Mouse (Mus musculus) A20 (cell line): ENCODE data around the gene Egfr.

ENCODE experiments used
- DNase-seq: peaks from one replicate; pipeline ENCODE4 v3.0.0-alpha.2; 2011; ENCODE audit warnings: low read depth, low spot score

Egfr gene

GRCm38 (mm10) chr11:16897681-16898080 lies 145.7 kb downstream of the Egfr start:
- no peak for DNase-seq

- DNase-seq: no peak
Measured at GRCm38 (mm10) chr11:16900182-16900581, 148.2 kb downstream of the Egfr start.

- no peak for DNase-seq
Measured at GRCm38 (mm10) chr11:16900653-16901416, 148.8 kb downstream of the Egfr start.

DNA sequence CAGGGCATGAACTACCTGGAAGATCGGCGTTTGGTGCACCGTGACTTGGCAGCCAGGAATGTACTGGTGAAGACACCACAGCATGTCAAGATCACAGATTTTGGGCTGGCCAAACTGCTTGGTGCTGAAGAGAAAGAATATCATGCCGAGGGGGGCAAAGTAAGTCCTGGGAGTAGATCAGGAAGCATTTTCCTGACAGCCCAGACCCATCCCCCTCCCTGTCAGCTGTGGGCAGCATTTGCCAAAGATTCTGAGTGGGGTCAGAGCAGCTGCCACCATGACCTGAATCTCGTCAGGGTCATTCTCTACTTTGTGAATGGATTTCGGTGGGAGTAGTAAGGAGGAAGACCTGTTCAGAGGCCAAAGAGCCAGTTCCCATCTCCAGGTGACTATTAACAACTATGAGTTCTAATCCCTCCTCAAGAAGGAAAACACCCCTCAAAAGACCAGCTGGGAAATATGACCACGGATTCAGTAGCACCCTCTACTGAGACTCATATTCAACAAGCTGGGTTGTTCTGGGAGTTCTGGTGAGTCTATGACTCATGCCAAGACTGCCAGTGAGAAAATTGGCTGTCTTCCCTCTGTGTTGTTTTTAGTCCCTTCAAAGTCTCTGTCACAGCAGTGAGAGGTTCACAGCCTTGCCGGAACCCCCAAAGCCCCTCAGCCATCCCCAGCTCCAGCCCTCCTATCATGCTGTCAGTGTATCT lies 152.5 kb downstream of the Egfr start:
- no peak for DNase-seq

DNA sequence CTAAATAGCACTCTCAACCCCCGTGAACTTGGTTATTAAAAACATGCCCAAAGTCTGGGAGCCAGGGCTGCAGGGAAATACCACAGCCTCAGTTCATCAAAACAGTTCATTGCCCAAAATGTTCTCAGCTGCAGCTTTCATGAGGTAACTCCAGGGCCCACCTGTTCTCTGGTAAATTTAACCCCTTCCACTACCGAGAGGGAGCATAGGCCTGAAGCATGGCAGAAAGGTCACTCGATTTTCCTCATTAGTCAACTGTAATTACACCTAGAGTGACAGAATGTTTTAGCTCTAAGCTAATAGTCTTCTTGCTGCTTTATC lies 153.0 kb downstream of the Egfr start:
- no peak for DNase-seq

DNA sequence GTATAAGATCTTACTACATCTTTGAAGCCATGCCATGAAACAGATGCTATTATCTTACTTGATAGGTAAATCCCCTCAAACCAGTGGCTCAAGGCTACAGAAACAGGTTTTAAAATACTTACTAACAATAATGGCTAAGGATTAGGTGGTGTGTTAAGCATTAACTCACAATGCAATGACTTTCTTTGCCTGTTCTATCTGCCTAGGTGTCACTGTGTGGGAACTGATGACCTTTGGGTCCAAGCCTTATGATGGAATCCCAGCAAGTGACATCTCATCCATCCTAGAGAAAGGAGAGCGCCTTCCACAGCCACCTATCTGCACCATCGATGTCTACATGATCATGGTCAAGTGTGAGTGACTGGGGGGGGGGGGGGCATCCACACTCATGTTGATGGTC lies 154.5 kb downstream of the Egfr start:
- no peak for DNase-seq

DNA sequence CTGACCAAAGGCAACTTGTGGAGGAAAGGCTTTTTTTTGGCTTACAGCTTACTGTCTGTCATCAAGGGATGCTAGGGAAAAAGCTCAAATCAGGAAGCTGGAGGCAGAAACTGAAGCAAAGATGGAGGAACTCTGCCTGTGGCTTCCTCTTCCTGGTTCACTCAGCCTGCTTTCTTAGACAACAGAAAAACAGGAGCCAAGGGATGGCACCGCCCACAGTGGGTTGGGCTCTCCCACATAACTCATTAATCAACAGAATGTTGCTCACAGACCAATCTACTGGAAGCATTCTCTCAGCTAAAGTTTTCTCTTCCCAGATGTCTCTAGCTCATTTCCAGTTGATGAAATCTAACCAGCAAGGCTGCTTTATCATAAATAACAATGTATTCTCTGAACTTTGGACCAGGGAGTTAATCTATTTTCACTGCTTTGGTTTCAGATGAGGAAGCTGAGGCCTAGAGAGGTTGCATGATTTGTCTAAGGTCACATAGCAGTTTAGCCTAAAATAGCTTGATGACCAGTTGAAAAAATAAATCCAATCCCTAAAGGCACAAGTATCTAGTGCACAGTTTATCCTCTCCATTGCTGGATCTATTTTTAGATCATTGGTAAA lies 155.6 kb downstream of the Egfr start:
- DNase-seq: no peak

DNA sequence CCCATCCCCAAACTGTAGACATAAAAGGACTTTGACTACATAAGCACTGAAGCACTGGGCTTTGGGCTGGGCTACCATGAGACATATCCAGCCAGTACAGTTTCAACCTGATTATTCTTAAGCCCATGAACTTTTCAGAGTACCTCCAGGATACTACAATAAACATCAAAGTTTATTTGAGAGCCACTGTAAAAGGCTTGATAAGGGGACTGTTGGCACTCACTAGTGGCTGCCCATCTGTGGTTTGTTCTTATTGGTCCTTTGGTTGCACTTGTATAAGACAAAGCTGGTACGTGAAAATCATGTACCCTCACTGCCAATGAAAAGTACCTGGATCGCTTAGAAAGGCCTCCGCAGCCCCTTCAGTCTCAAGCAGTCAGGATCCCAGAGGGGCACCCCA lies 162.8 kb downstream of the Egfr start:
- no peak for DNase-seq

DNA sequence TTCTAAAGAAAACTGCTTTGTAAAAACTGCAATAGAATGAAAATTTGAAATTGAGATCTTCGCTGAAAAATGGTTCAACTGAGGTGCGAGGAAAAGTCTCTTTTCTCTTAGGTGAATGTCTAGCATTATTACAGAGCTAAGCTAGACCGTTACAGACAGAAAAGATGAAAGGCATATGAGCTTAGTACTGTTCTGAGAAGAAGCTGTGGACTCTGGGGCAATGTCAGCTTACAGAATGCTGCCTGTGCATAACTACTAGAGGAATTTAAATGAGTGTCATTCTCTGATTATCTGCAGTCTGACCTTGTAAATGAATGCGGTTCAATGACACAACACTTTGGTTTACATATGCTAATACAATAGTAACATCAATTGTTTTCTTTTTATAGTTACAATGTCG lies 163.8 kb downstream of the Egfr start:
- no peak for DNase-seq

DNA sequence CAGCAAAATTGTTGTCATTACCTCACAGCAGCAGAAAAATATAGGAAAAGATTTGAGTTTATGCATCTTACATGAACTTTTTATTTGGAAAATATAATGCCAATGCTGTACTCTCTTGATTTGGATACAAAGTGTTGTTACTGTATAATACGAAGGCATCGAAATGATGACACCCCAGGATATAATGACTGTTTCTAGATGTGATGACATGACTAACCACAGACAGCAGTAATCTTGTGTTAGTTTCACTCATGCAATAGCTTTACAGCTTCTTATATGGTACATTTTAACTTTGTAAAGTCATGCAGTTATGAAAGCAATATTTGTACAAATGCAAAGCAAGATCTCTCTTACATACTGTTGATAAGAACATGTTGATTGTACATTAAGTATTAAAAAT lies 165.5 kb downstream of the Egfr start:
- DNase-seq: no peak

- DNase-seq: peak; percentile 46
Measured at GRCm38 (mm10) chr11:16932159-16932558, 180.2 kb downstream of the Egfr start.

GRCm38 (mm10) chr11:16935577-16936236 lies 183.7 kb downstream of the Egfr start:
- DNase-seq: no peak

- peak; percentile 66 for DNase-seq
Measured at GRCm38 (mm10) chr11:16941103-16941793, 189.2 kb downstream of the Egfr start.

- no peak for DNase-seq
Measured at GRCm38 (mm10) chr11:16941973-16942452, 190.0 kb downstream of the Egfr start.

GRCm38 (mm10) chr11:16943016-16943415 lies 191.0 kb downstream of the Egfr start:
- no peak for DNase-seq

GRCm38 (mm10) chr11:16948756-16949155 lies 196.8 kb downstream of the Egfr start:
- peak; percentile 37 for DNase-seq

- no peak for DNase-seq
Measured at GRCm38 (mm10) chr11:16950226-16950975, 198.4 kb downstream of the Egfr start.

GRCm38 (mm10) chr11:16950976-16951760 lies 199.2 kb downstream of the Egfr start, which contains the start of gene Fbxo48:
Fbxo48 (plus strand) TSS chr11:16951375.
- DNase-seq: peak; percentile 99

GRCm38 (mm10) chr11:16951761-16952010 lies 199.7 kb downstream of the Egfr start:
- DNase-seq: no peak
